Mouse (Mus musculus) telencephalon, adult 2 months (tissue): Measurements from ENCODE around the gene Dnmt3c.
"Not testable (repeated sequence)": the region's sequence is repeated elsewhere in the genome, so short reads cannot be mapped to it uniquely, and the experiment has no call there.

Experiments used
- DNase-seq: peaks from one replicate; pipeline ENCODE4 v3.0.0-alpha.2; 2011; ENCODE audit warnings: low read depth, low spot score

Dnmt3c gene

DNA sequence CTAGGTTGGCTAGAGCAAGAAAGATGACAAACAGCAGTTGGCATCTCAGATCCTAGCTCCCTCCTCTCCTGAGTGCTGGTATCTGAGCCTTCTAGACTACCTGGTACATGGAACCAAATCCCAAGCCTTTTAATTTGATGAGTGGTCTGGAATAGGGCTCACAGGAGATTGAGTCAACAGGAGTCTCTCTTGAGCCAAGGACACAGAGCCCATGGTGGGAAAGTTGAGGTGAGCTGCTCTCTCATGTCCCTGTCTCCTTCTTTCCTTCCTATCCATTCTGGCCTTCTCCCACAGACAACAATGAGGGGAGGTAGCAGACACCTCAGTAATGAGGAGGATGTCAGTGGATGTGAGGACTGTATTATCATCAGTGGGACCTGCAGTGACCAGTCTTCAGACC, at the start of gene Dnmt3c:
Dnmt3c (plus strand) TSS at position 301 of the 400 bp plus-strand sequence.
- no peak for DNase-seq

- no peak for DNase-seq
Observed at GRCm38 (mm10) chr2:153648773-153649297, 47.6 kb upstream of the Dnmt3c start.

- DNase-seq = no peak
Observed at GRCm38 (mm10) chr2:153649298-153650013, 47.0 kb upstream of the Dnmt3c start, which contains the start of gene Dnmt3b. Dnmt3b (plus strand) TSS chr2:153649450.

- no peak for DNase-seq
Observed at GRCm38 (mm10) chr2:153650014-153650687, 46.3 kb upstream of the Dnmt3c start.

GRCm38 (mm10) chr2:153651681-153652080, 44.8 kb upstream of the Dnmt3c start:
- no peak for DNase-seq

- DNase-seq = not testable (repeated sequence)
Observed at GRCm38 (mm10) chr2:153657659-153658058, 38.8 kb upstream of the Dnmt3c start.

- no peak for DNase-seq
Observed at GRCm38 (mm10) chr2:153660616-153661015, 35.8 kb upstream of the Dnmt3c start.

GRCm38 (mm10) chr2:153665401-153665800, 31.1 kb upstream of the Dnmt3c start:
- no peak for DNase-seq

- peak; percentile 44 for DNase-seq
Observed at GRCm38 (mm10) chr2:153668754-153669376, 27.6 kb upstream of the Dnmt3c start.

DNA sequence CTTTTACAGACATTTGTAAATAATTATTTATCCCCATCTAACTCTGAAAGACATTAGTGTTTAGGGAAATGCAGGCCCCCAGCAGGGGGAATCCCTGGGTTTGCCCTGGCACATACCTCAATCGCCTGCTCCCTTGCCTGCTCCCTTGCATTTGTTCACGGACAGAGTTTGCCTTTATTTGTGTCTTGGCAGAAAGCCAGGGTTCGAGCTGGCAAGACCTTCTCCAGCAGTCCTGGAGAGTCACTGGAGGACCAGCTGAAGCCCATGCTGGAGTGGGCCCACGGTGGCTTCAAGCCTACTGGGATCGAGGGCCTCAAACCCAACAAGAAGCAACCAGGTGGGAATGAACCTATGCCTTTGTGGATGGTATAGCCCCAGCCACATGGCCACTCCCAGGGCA, 26.3 kb upstream of the Dnmt3c start:
- no peak for DNase-seq

GRCm38 (mm10) chr2:153672619-153673018, 23.8 kb upstream of the Dnmt3c start:
- DNase-seq = no peak

DNA sequence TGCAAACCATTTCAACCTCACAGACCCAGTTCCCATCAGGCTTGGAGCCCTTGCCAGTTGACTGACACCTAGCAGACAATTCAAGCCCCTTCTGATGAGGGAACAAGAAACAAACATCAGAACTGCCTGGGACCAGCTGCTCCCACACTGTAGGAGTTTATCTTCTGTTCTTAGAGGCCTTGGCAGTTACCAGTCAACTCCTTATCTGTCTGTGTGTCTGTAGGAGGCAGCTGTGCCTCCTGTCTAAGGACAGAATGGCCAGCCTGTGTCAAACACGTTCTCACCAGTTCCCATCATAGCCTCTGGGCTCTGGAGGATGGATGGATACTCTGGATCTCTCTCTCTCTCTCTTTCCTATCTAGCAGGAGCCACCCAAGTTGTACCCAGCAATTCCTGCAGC, 21.1 kb upstream of the Dnmt3c start:
- DNase-seq = not testable (repeated sequence)

GRCm38 (mm10) chr2:153676944-153677343, 19.5 kb upstream of the Dnmt3c start:
- no peak for DNase-seq

DNA sequence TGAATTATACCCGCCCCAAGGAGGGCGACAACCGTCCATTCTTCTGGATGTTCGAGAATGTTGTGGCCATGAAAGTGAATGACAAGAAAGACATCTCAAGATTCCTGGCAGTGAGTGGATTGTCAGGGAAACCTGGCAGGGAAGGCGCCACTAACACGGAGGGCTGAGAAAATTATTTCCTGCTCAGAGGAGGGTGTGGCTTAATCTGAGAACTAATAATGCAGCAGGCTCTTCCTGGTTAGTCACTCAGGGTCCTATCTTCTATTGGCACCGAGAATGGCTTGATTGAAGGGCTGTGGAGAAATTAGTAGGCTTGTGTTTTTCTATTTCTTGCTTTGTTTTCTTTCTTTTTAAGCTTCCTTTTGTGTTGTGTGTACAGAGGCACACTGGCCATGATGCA, 18.9 kb upstream of the Dnmt3c start:
- no peak for DNase-seq

DNA sequence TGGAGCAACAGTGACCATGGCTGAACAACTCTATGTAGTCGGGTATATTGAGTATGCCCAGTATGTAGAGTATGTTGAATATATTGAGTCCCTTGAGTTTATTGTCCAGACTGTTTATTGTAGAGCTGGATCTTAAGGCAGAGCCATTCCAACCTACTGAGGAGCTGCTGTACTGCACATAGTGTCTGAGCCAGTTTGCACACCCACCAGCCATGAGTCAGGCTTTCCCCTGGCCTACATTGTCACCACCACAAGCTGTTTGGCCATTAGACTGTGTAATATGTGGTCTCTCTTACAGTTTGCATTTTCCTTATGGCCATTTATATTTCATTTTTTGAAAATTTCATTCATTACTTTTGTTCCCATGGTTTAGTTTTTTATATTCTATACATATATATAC, 16.5 kb upstream of the Dnmt3c start:
- peak; percentile 36 for DNase-seq

DNA sequence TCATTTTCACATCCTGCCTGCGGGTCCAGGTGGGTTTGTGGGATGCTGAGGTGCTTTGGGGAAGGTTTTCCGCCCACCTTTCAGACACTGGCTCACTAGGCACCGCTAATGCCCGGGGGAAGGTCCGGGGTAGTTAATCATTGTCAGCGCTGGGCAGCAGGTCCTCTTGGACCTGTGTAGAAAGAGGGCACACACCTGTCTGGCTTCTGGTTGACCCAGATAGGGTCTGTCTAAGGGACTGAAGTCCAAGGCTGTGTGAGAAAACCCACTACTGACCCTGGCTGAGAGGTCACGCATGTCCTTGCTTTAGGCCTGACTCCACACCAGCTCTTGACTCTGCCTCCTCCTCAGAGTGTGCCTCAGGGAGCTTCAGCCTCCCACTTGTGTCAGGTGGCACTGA, 3.0 kb upstream of the Dnmt3c start:
- DNase-seq = not testable (repeated sequence)

GRCm38 (mm10) chr2:153694462-153695085, 1.9 kb upstream of the Dnmt3c start:
- DNase-seq = no peak

- DNase-seq = no peak
Observed at GRCm38 (mm10) chr2:153703389-153703788, 6.9 kb downstream of the Dnmt3c start.

DNA sequence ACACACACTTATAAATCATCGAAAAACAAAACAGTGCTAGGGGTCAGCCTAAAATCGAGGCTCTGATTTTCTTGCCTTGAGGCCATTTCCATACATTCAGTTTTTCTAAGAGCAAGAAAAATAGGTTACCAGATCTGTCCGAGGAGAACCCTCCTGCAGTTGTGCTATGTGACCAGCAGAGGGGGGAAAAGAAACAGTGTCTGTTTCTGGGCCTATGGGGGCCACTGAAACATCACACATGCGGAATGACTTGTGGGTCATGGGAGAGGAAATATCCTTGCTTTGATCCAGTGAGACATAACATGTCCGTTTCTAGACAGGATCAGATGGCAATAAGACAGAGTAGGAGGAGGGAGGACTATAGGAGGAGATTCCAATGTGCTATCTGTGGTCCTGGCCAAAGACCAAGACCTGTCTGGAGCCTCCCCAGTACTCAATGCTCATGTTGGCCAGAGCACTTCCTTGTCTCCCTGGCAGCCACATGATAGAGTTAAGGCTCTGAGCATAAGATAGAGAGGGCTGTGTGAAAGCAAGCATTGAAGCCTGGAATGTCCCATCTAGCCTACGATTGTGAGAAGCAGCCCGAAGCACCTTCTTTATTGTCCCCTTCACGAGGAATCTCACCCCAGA, 14.4 kb downstream of the Dnmt3c start:
- DNase-seq = no peak

- DNase-seq = peak; percentile 34
Observed at GRCm38 (mm10) chr2:153712646-153713091, 16.2 kb downstream of the Dnmt3c start.

- DNase-seq = peak; percentile 39
Observed at GRCm38 (mm10) chr2:153713227-153713626, 16.8 kb downstream of the Dnmt3c start.
